Mouse (Mus musculus) thymus, adult 18-20 months (tissue): ENCODE results near the gene Ccnc.

Experiments
- DNase-seq, 2 experiments: peaks; one replicate each; pipeline ENCODE4 v3.0.0; 2022; ENCODE audit warnings: mixed read lengths in 2 of 2

Ccnc gene

GRCm38 (mm10) chr4:21807204-21807603 lies 79.7 kb downstream of the Ccnc start:
- DNase-seq: no peak
